Mouse (Mus musculus): Measurements from ENCODE around the gene Brms1l. TPM values are rescaled to one million over a fixed set of nuclear protein-coding genes. Genes with fewer than 3 reads are reported as not detected.
"Not testable (repeated sequence)": the region's sequence is repeated elsewhere in the genome, so short reads cannot be mapped to it uniquely, and the experiment has no call there.

Brms1l gene
- 26.9 and 29.8 TPM in 2 replicates for polyA plus RNA-seq (2015; fragmentation: Nextera tagmentation; extraction: Ambion mirVana)

DNA sequence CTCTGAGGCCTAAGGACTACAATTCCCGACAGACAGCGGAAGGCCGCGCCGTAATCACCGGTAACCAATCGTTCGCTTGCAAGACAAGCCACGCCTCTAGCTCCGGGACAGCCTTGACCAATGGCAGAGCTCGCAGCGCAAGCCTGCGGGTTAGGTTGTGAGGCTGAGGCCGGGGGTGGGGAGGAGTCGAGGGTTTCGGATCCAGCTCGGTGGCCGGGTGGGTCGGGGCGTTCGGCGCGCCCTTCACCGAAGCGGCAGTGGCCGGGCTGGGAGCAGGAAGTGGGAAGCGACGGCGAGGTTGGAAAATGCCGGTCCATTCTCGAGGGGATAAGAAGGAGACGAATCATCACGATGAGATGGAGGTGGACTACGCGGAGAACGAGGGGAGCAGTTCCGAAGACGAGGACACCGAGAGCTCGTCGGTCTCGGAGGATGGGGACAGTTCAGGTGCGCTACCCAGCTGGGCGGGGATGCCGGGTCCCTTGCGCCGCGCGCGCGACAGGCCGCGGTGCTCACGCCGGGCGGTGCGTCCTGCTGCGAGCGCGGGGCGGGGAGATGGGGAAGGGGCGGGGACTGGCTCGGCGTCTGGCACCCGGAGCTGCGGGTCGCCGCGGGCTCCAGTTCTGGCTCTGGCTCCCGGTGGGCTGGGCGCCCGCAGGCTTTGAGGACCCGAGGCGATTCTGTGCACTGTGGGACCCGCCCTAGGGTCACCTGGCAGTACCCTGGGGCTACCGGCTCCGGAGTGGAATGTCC is at the start of gene Brms1l:
TSS of gene Brms1l (plus strand) at position 126 of the 753 bp plus-strand sequence.
- under 1% methylated on average over 76 of the region's 77 CpGs for WGBS
- peak within 1 kb of the TSS; percentile 61 for H3K9ac ChIP-seq (ENCODE audit: low read depth, low read length)
- no peak for TF ChIP-seq CTCF (IDR thresholded peaks at IDR 0.05; ENCODE audit: low read depth)
- H3K27ac ChIP-seq: peak within 1 kb of the TSS; percentile 86
- H3K9me3 ChIP-seq (replicated peaks; ENCODE audit: low read length): no peaks in the 10 kb centered on the region
- H3K36me3 ChIP-seq (ENCODE audit: insufficient read depth, low read length): no peaks in the 10 kb centered on the region
- H3K4me3 ChIP-seq (replicated peaks; ENCODE audit: low read depth, low read length): peak within 1 kb of the TSS; percentile 63
- peak within 1 kb of the TSS; percentile 67 for H3K4me2 ChIP-seq (ENCODE audit: low read length)
- no peaks in the 10 kb centered on the region for H3K27me3 ChIP-seq (ENCODE audit: insufficient read depth, low read length)
- DNase-seq (ENCODE audit: low spot score): peak; percentile 99
- no peaks in the 10 kb centered on the region for H3K4me1 ChIP-seq (replicated peaks; ENCODE audit: insufficient read depth, low read length)
- ATAC-seq (replicated peaks; ENCODE audit: low FRiP score, low read depth): peak; percentile 99

DNA sequence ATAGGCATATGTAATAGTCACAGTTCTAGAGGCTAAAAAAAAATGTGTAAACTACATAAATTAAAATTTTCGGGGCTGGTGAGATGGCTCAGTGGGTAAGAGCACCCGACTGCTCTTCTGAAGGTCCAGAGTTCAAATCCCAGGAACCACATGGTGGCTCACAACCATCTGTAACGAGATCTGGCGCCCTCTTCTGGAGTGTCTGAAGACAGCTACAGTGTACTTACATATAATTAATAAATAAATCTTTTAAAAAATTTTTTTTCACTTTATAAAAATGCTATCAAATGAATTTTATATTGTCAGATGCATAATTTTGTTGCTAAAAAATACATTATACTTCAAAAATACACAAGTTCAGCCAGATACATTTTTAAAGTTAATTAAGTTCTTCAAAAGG is 41.6 kb upstream of the Brms1l start:
- not testable (repeated sequence) for H3K4me1 ChIP-seq (replicated peaks; ENCODE audit: insufficient read depth, low read length); H3K4me2 ChIP-seq (ENCODE audit: low read length); H3K36me3 ChIP-seq (ENCODE audit: insufficient read depth, low read length); ATAC-seq (replicated peaks; ENCODE audit: low FRiP score, low read depth); H3K4me3 ChIP-seq (replicated peaks; ENCODE audit: low read depth, low read length); H3K9me3 ChIP-seq (replicated peaks; ENCODE audit: low read length); DNase-seq (ENCODE audit: low spot score); H3K27me3 ChIP-seq (ENCODE audit: insufficient read depth, low read length); H3K9ac ChIP-seq (ENCODE audit: low read depth, low read length); H3K27ac ChIP-seq
- 88% methylated on average over 4 of the region's 4 CpGs for WGBS
- 0 out of 2 replicates have a peak, but pooled peaks have one; percentile 10 for TF ChIP-seq CTCF (IDR thresholded peaks at IDR 0.05; ENCODE audit: low read depth)

DNA sequence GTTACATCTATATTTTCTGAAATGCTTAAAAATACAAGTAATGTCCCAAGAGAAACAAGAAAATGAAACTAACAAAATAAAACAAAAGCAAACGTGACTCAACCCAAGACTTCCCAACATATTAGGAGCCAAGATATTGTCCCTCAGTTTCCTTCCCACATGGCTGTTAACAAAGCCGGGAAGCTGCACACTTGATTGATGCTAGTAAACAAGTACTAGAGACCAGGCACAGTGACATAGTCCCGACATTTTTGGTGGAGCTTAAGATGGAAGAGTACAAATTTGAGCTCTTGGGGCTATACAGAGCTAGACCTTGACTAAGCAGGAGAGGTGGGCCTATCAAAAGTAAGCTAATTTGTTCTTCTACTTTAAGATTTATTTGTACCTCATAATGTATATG is 39.0 kb upstream of the Brms1l start:
- no peaks in the 10 kb centered on the region for H3K36me3 ChIP-seq (ENCODE audit: insufficient read depth, low read length)
- no peaks in the 10 kb centered on the region for H3K9me3 ChIP-seq (replicated peaks; ENCODE audit: low read length)
- no peaks in the 10 kb centered on the region for H3K27me3 ChIP-seq (ENCODE audit: insufficient read depth, low read length)
- no peak overlapping the region for H3K9ac ChIP-seq (ENCODE audit: low read depth, low read length)
- no peaks in the 10 kb centered on the region for H3K4me1 ChIP-seq (replicated peaks; ENCODE audit: insufficient read depth, low read length)
- DNase-seq (ENCODE audit: low spot score): peak; percentile 17
- peak overlapping the region; percentile 25; the same call in 1 of the 2 replicates for H3K27ac ChIP-seq
- no peak for TF ChIP-seq CTCF (IDR thresholded peaks at IDR 0.05; ENCODE audit: low read depth)
- no peak overlapping the region for H3K4me3 ChIP-seq (replicated peaks; ENCODE audit: low read depth, low read length)
- no peak for ATAC-seq (replicated peaks; ENCODE audit: low FRiP score, low read depth)
- 66% methylated on average over 3 of the region's 3 CpGs for WGBS
- no peak overlapping the region for H3K4me2 ChIP-seq (ENCODE audit: low read length)

DNA sequence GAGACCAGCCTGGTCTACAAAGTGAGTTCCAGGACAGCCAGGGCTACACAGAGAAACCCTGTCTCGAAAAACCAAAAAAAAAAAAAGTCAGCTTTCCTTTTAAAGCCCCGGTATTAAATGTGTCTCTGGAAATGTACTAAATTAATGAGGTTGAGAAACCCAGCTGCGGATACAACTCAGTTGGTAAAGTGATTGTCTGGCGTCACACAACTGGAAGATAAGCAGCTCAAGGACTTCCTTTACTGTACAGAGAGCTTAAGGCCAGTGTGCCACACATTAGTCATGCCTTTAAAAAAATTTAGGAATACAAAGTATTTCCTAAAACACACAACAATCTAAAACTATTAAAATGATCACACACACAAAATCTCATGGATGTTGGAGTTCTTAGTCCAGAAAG is 37.4 kb upstream of the Brms1l start:
- TF ChIP-seq CTCF (IDR thresholded peaks at IDR 0.05; ENCODE audit: low read depth): no peak
- no peak for ATAC-seq (replicated peaks; ENCODE audit: low FRiP score, low read depth)
- Histone ChIP-seq H3K27me3 (ENCODE audit: insufficient read depth, low read length) (no peaks in the 10 kb centered on the region), H3K27ac (no peak overlapping the region), H3K9me3 (replicated peaks; ENCODE audit: low read length) (no peaks in the 10 kb centered on the region), H3K36me3 (ENCODE audit: insufficient read depth, low read length) (no peaks in the 10 kb centered on the region), H3K4me1 (replicated peaks; ENCODE audit: insufficient read depth, low read length) (no peaks in the 10 kb centered on the region), H3K4me2 (ENCODE audit: low read length) (no peak overlapping the region), H3K4me3 (replicated peaks; ENCODE audit: low read depth, low read length) (no peak overlapping the region), H3K9ac (ENCODE audit: low read depth, low read length) (no peak overlapping the region)
- no peak for DNase-seq (ENCODE audit: low spot score)
- 82% methylated on average over 4 of the region's 4 CpGs for WGBS

GRCm38 (mm10) chr12:55800144-55800543 is 36.0 kb upstream of the Brms1l start:
- 86% methylated on average over 5 of the region's 5 CpGs for WGBS
- no peak overlapping the region for H3K9ac ChIP-seq (ENCODE audit: low read depth, low read length)
- no peak overlapping the region for H3K27ac ChIP-seq
- no peaks in the 10 kb centered on the region for H3K27me3 ChIP-seq (ENCODE audit: insufficient read depth, low read length)
- no peak overlapping the region for H3K4me3 ChIP-seq (replicated peaks; ENCODE audit: low read depth, low read length)
- DNase-seq (ENCODE audit: low spot score) (no peak), ATAC-seq (replicated peaks; ENCODE audit: low FRiP score, low read depth) (no peak)
- H3K9me3 ChIP-seq (replicated peaks; ENCODE audit: low read length): no peaks in the 10 kb centered on the region
- H3K4me1 ChIP-seq (replicated peaks; ENCODE audit: insufficient read depth, low read length): no peaks in the 10 kb centered on the region
- H3K4me2 ChIP-seq (ENCODE audit: low read length): no peak overlapping the region
- TF ChIP-seq CTCF (IDR thresholded peaks at IDR 0.05; ENCODE audit: low read depth): no peak
- H3K36me3 ChIP-seq (ENCODE audit: insufficient read depth, low read length): no peaks in the 10 kb centered on the region

DNA sequence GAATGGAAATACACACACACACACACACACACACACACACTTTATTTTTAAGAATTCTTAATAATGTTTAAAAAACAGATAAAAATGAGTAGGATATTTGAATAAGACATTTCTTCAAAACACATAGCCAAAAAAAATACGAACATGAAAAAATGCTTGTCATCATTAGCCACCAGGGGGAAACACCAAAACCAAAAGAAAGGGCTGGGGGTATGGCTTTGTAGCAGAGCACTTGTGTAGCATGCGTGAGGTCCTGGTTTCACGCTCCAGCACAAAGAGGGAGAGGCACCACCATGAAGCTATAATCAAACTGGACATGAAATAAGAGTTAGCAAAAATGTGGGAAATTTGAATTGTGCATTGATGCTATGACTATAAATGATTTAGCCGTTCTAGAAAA is 35.0 kb upstream of the Brms1l start:
- ATAC-seq (replicated peaks; ENCODE audit: low FRiP score, low read depth): no peak
- WGBS: 89% methylated on average over 4 of the region's 4 CpGs
- no peak for DNase-seq (ENCODE audit: low spot score)
- no peaks in the 10 kb centered on the region for H3K4me1 ChIP-seq (replicated peaks; ENCODE audit: insufficient read depth, low read length)
- peak; percentile 23; the same call in 1 of the 2 replicates for TF ChIP-seq CTCF (IDR thresholded peaks at IDR 0.05; ENCODE audit: low read depth)
- no peaks in the 10 kb centered on the region for H3K9me3 ChIP-seq (replicated peaks; ENCODE audit: low read length)
- no peak overlapping the region for H3K9ac ChIP-seq (ENCODE audit: low read depth, low read length)
- no peaks in the 10 kb centered on the region for H3K36me3 ChIP-seq (ENCODE audit: insufficient read depth, low read length)
- no peak overlapping the region for H3K27ac ChIP-seq
- H3K4me2 ChIP-seq (ENCODE audit: low read length): no peak overlapping the region
- no peaks in the 10 kb centered on the region for H3K27me3 ChIP-seq (ENCODE audit: insufficient read depth, low read length)
- H3K4me3 ChIP-seq (replicated peaks; ENCODE audit: low read depth, low read length): no peak overlapping the region

Measured in kidney, postnatal 0 days (tissue).